Mouse (Mus musculus) layer of hippocampus, postnatal 36 days (tissue): ENCODE measurements around the gene Gm8127. TPM values are rescaled to one million over a fixed set of nuclear protein-coding genes. Genes with fewer than 3 reads are reported as not detected.

Experiments
- total RNA-seq, 2 experiments: library from RNA; stranded (reverse); gene quantifications; 2 replicates each; pipeline ENCODE4 v1.2.3; 2021

The Gm8127 gene
- total RNA-seq, 2 experiments from 2014 or later = not detected

Other genes starting within 250 kb of the Gm8127 start
- not detected for gene Gm8094, start 217.2 kb downstream of the Gm8127 start, total RNA-seq
- not detected for gene Gm8104, start 193.2 kb downstream of the Gm8127 start, total RNA-seq
- under 1 TPM in 1 of 2 experiments, not detected in 1; 0.47 TPM for gene Gm7233, start 114.0 kb downstream of the Gm8127 start, total RNA-seq
- gene Gm8122, start 58.5 kb downstream of the Gm8127 start, total RNA-seq = not detected
- under 1 TPM; 0.20 TPM for gene Gm8126, start 35.2 kb downstream of the Gm8127 start, total RNA-seq
- not detected for gene Gm9732, start 18.8 kb downstream of the Gm8127 start, total RNA-seq
- not detected for gene 1700001F09Rik, start 54.0 kb upstream of the Gm8127 start, total RNA-seq
- not detected for gene Gm8138, start 122.5 kb upstream of the Gm8127 start, total RNA-seq
- not detected for gene Gm5799, start 249.7 kb upstream of the Gm8127 start, total RNA-seq